Mouse (Mus musculus) lung, adult 2 months (tissue): Measurements from ENCODE around the gene Cdc14b.

ENCODE experiments used
- CTCF ChIP-seq: fragments of 200-500 bp; IDR thresholded peaks from 2 replicates; pipeline ENCODE4 v1.5.1; 2011; ENCODE audit warnings: mild to moderate bottlenecking, low read length, control low read depth; ENCODE audit not compliant: insufficient read depth
- POLR2A ChIP-seq: fragments of 200-500 bp; IDR thresholded peaks from 2 replicates; pipeline ENCODE4 v1.6.1; 2011; ENCODE audit warnings: low read depth, mild to moderate bottlenecking, control low read depth, low read length, borderline replicate concordance; ENCODE audit errors: extremely low read depth

- TF ChIP-seq CTCF (no peak), POLR2A (no peak)
Observed at GRCm38 (mm10) chr13:64275754-64276127, 651 bp upstream of the Cdc14b start.
